Mouse (Mus musculus) heart, adult 18-20 months (tissue): ENCODE results near the gene Snx1. TPM values are rescaled to one million over a fixed set of nuclear protein-coding genes. Genes with fewer than 3 reads are reported as not detected.

Source experiments
- DNase-seq, 2 experiments: peaks; one replicate each; pipeline ENCODE4 v3.0.0; 2021 to 2022; ENCODE audit warnings: mixed read lengths in 1 of 2
- total RNA-seq, 2 experiments: library from RNA; stranded (reverse); gene quantifications; 2 replicates each; pipeline ENCODE4 v1.2.3; 2021

The Snx1 gene
- total RNA-seq, 2 experiments from 2014 or later = 27.3 to 27.8 TPM

DNA sequence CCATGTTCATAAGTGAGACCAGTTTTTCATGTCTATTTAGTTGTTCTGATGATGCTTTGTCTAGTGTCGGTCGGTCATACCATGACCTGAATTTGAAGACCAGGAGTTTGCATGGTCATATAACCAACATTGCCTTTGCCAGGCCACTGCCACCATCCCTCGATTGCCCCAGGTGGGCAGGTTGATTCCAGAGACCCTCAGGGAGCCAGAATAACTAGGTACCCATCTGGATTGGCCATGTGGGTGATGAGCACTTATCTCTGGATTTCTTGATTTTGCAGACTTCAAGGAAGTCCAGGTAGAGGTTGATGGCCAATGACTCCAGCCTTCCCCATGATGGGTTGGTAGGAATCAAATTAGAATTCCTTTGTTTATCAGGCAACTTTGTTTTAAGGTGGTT lies 83.1 kb downstream of the Snx1 start:
- DNase-seq = no peak

- no peak for DNase-seq
Measured at GRCm38 (mm10) chr9:66042331-66042730, 84.1 kb downstream of the Snx1 start.

- DNase-seq = no peak
Measured at GRCm38 (mm10) chr9:66040801-66041200, 85.6 kb downstream of the Snx1 start.

DNA sequence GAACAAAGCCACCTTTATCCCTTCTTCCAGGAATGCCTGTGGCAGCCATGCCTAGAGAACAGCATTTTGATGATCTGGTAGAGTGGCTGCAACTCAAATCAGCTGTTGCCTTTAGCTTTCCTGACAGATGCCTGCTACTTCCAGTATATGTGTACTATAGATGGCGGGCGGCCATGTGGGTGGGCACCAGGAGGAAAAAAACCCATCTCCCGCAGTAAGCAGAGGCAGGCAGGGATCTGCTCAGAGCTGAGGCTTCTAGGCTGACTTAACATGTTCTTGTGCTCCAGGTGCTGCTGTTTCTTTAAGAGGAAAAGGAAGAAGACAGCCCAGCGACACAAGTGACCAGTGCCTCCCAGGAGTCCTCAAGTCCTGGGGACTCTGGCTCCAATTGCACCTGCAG lies 87.1 kb downstream of the Snx1 start:
- no peak for DNase-seq

DNA sequence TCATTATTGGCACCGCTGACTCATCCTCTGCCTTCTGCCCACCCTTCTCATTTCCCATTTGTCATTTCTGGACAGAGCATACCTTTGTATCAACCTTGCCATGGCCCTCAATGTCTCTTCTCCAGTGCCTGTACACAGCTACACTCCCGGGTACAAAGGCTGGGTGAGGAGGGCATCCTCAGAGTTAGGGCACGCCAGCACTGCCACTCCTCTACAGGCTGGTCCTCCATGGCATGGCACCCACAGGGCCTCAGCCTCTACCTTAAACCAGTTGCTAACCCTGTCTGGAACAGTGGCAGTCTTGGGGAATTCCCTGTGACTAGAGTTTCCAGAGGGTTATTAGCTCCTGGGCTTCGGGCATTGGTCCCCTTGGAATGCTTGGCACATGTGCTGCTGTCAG lies 87.8 kb downstream of the Snx1 start:
- no peak for DNase-seq

Other genes with a start within 250 kb of the Snx1 start
- under 1 TPM; 0.47 to 0.57 TPM for gene Pclaf, start 236.3 kb downstream of the Snx1 start, total RNA-seq
- gene Trip4, start 217.8 kb downstream of the Snx1 start, total RNA-seq = 10 to 100 TPM; 15.3 to 16.5 TPM
- 1 to 10 TPM; 8.5 to 8.8 TPM for gene Csnk1g1, start 217.7 kb downstream of the Snx1 start, total RNA-seq
- 100 to 1,000 TPM; 102 to 105 TPM for gene Ppib, start 66.4 kb downstream of the Snx1 start, total RNA-seq
- gene Snx22, start 56.9 kb downstream of the Snx1 start, total RNA-seq = under 1 TPM; 0.46 to 0.50 TPM
- gene Ciao2a, start within 50 bp of the Snx1 start, total RNA-seq = 10 to 100 TPM; 68.7 to 71.3 TPM
- gene Dapk2, start 31.6 kb upstream of the Snx1 start, total RNA-seq = 1 to 10 TPM; 4.0 to 4.9 TPM
- gene Herc1, start 223.9 kb upstream of the Snx1 start, total RNA-seq = 10 to 100 TPM; 31.4 to 36.5 TPM